10 mouse cellular contexts compared by ENCODE assay signal in genomic region chr11:117955621-117956020, GRCm38 (mm10). TPM values are rescaled to one million over a fixed set of nuclear protein-coding genes. Genes with fewer than 3 reads are reported as not detected.
DNase-seq lines count a peak whose midpoint lies in the region; ATAC-seq and TF ChIP-seq lines count a peak whose summit lies in the region.
"Had no signal": no experiment of that assay in that cellular context is flagged by ENCODE, and none has a peak within 500 bp of the region (broad histone marks: within the 10 kb centered on the region; RNA-seq: fewer than 3 reads in every experiment).

No protein-coding gene starts in this region.

- peaks cover 44% of the 10 kb centered on the region for H3K27me3 ChIP-seq in hindbrain, embryonic 10.5 days (ENCODE audit: insufficient read depth, poor library complexity, severe bottlenecking)
- H3K27me3 ChIP-seq in hindbrain, embryonic 16.5 days (replicated peaks; ENCODE audit: control insufficient read depth, insufficient read depth, low read length) = no peaks in the 10 kb centered on the region; the same call in 1 of the 2 replicates
- no peaks in the 10 kb centered on the region for H3K27me3 ChIP-seq in testis, adult 2 months (ENCODE audit: control insufficient read depth, insufficient read depth, low read length)
- peaks cover 18% of the 10 kb centered on the region for H3K27me3 ChIP-seq in limb, embryonic 10.5 days (ENCODE audit: low read depth, poor library complexity, severe bottlenecking)

- H3K4me2 ChIP-seq in hindbrain, embryonic 16.5 days (ENCODE audit: low read length) = no peak overlapping the region
- H3K4me2 ChIP-seq: limb, embryonic 13.5 days had no signal

- H3K27ac ChIP-seq in hindbrain, embryonic 10.5 days = peak overlapping the region; percentile 36
- H3K27ac ChIP-seq in hindbrain, embryonic 16.5 days (ENCODE audit: low read depth, low read length) = no peak overlapping the region
- no peak overlapping the region for H3K27ac ChIP-seq in testis, adult 2 months (ENCODE audit: control insufficient read depth, insufficient read depth, low read depth, low read length)
- peak overlapping the region; percentile 46; the same call in 1 of the 2 replicates for H3K27ac ChIP-seq in limb, embryonic 10.5 days
- H3K27ac ChIP-seq: limb, embryonic 13.5 days had no signal

- ATAC-seq in hindbrain, embryonic 16.5 days = no peak

- no peak for TF ChIP-seq CTCF in testis, adult 2 months (IDR thresholded peaks at IDR 0.05; ENCODE audit: control insufficient read depth, insufficient read depth, insufficient replicate concordance, low read depth, low read length)

- no peak overlapping the region for H3K9ac ChIP-seq in hindbrain, embryonic 16.5 days (ENCODE audit: low read depth, low read length)
- H3K9ac ChIP-seq: limb, embryonic 13.5 days had no signal

- no peak for DNase-seq in hindbrain, embryonic 10.5 days (ENCODE audit: low spot score)
- no peak for DNase-seq in testis, postnatal 14 days (ENCODE audit: low spot score)
- DNase-seq in limb, embryonic 10.5 days (ENCODE audit: low spot score) = no peak
- DNase-seq in left cerebral cortex, postnatal 10 days (ENCODE audit: extremely low spot score in 1 of 2, low spot score in 2 of 2) = no peak
- no peak for DNase-seq in frontal cortex, postnatal 10 days (ENCODE audit: low spot score in 2 of 2)
- DNase-seq: heart, postnatal 36 days; midbrain, embryonic 14.5 days had no signal

- H3K4me3 ChIP-seq in hindbrain, embryonic 10.5 days = no peak overlapping the region
- H3K4me3 ChIP-seq in hindbrain, embryonic 16.5 days (ENCODE audit: low read length) = no peak overlapping the region
- H3K4me3 ChIP-seq in testis, adult 2 months (ENCODE audit: control insufficient read depth, low read depth, low read length) = peak overlapping the region; percentile 26
- H3K4me3 ChIP-seq in limb, embryonic 10.5 days = no peak overlapping the region
- H3K4me3 ChIP-seq: limb, embryonic 13.5 days had no signal

- no peak for TF ChIP-seq POLR2A in testis, adult 2 months (IDR thresholded peaks at IDR 0.05; ENCODE audit: control insufficient read depth, low read depth, low read length)

- no peaks in the 10 kb centered on the region for H3K9me3 ChIP-seq in hindbrain, embryonic 10.5 days
- no peaks in the 10 kb centered on the region for H3K9me3 ChIP-seq in hindbrain, embryonic 16.5 days (ENCODE audit: control insufficient read depth, low read length)
- H3K9me3 ChIP-seq in limb, embryonic 10.5 days (replicated peaks) = no peaks in the 10 kb centered on the region
- H3K9me3 ChIP-seq: limb, embryonic 13.5 days had no signal

- intact Hi-C loops in left cerebral cortex, postnatal 10 days (cut with DNase I) = no loop called here

- no peaks in the 10 kb centered on the region for H3K36me3 ChIP-seq in hindbrain, embryonic 10.5 days
- H3K36me3 ChIP-seq in hindbrain, embryonic 16.5 days (ENCODE audit: control insufficient read depth, insufficient read depth, low read length) = no peaks in the 10 kb centered on the region
- no peaks in the 10 kb centered on the region for H3K36me3 ChIP-seq in testis, adult 2 months (ENCODE audit: control insufficient read depth, insufficient read depth, low read length)
- no peaks in the 10 kb centered on the region for H3K36me3 ChIP-seq in limb, embryonic 10.5 days
- H3K36me3 ChIP-seq: limb, embryonic 13.5 days had no signal

- H3K4me1 ChIP-seq in hindbrain, embryonic 10.5 days (replicated peaks) = peaks cover 60% of the 10 kb centered on the region
- peaks cover 14% of the 10 kb centered on the region for H3K4me1 ChIP-seq in hindbrain, embryonic 16.5 days (ENCODE audit: control insufficient read depth, insufficient read depth, low read depth, low read length)
- H3K4me1 ChIP-seq in testis, adult 2 months (ENCODE audit: control insufficient read depth, insufficient read depth, low read length) = peaks cover 9% of the 10 kb centered on the region
- peaks cover 56% of the 10 kb centered on the region for H3K4me1 ChIP-seq in limb, embryonic 10.5 days

- 55% methylated on average over 13 of the region's 13 CpGs for WGBS in hindbrain, embryonic 10.5 days
- 43% methylated on average over 13 of the region's 13 CpGs for WGBS in hindbrain, embryonic 16.5 days
- 77% methylated on average over 13 of the region's 13 CpGs for WGBS in limb, embryonic 10.5 days

RNA-seq across cellular contexts. Expression of gene Socs3, which starts 14.2 kb away (rescaled TPM):
- 12.5 and 14.2 TPM in 2 replicates for polyA plus RNA-seq in hindbrain, embryonic 10.5 days (2016; fragmentation: Nextera tagmentation; extraction: Ambion mirVana)
- polyA plus RNA-seq in hindbrain, embryonic 16.5 days (2015; fragmentation: Nextera tagmentation; extraction: Ambion mirVana) = 7.5 and 8.9 TPM in 2 replicates
- 0.51 and 0.61 TPM in 2 replicates for polyA plus RNA-seq in testis, adult 2 months (2012; rRNA removed)
- 11.2 and 13.2 TPM in 2 replicates for polyA plus RNA-seq in limb, embryonic 10.5 days (2016; fragmentation: Nextera tagmentation; extraction: Ambion mirVana)
- total RNA-seq in left cerebral cortex, postnatal 10 days (2021) = 1 to 10 TPM; 2.3 to 2.6 TPM

RNA-seq across cellular contexts. Expression of gene Pgs1, which starts 30.5 kb away (rescaled TPM):
- polyA plus RNA-seq in hindbrain, embryonic 10.5 days (2016; fragmentation: Nextera tagmentation; extraction: Ambion mirVana) = 46.2 and 51.9 TPM in 2 replicates
- polyA plus RNA-seq in hindbrain, embryonic 16.5 days (2015; fragmentation: Nextera tagmentation; extraction: Ambion mirVana) = 67.3 and 68.4 TPM in 2 replicates
- polyA plus RNA-seq in testis, adult 2 months (2012; rRNA removed) = 55.3 and 59.6 TPM in 2 replicates
- polyA plus RNA-seq in limb, embryonic 10.5 days (2016; fragmentation: Nextera tagmentation; extraction: Ambion mirVana) = 47.1 and 47.4 TPM in 2 replicates
- total RNA-seq in left cerebral cortex, postnatal 10 days (2021) = 10 to 100 TPM; 58.6 to 62.3 TPM

Comparison
In these comparisons a context has a peak if more than half of its experiments do, and no peak if none do; other contexts are left out.
1. H3K27ac ChIP-seq: peak in hindbrain, embryonic 10.5 days (single experiment) and limb, embryonic 10.5 days (single experiment); none in hindbrain, embryonic 16.5 days (single experiment) and testis, adult 2 months (single experiment).